Mouse (Mus musculus) embryonic fibroblast, embryonic 13.5 days (primary cell): ENCODE data around the gene Rexo4. TPM values are rescaled to one million over a fixed set of nuclear protein-coding genes. Genes with fewer than 3 reads are reported as not detected.

ENCODE experiments used
- H3K27ac ChIP-seq: 2 replicates; pipeline ENCODE4 v1.5.1; 2012; ENCODE audit warnings: low read length, control low read depth, inconsistent platforms; ENCODE audit not compliant: insufficient read depth
- H3K4me1 ChIP-seq: 2 replicates; pipeline ENCODE4 v1.6.1; 2011; ENCODE audit warnings: low read length; ENCODE audit not compliant: control insufficient read depth, insufficient read depth
- H3K4me3 ChIP-seq: 2 replicates; pipeline ENCODE4 v1.5.1; 2011; ENCODE audit warnings: mild to moderate bottlenecking, control low read depth, low read length; ENCODE audit not compliant: insufficient read depth
- CTCF ChIP-seq: IDR thresholded peaks from 2 replicates; pipeline ENCODE4 v1.5.1; 2011; ENCODE audit warnings: mild to moderate bottlenecking, control low read depth, low read length, moderate library complexity, borderline replicate concordance; ENCODE audit not compliant: insufficient read depth
- POLR2A ChIP-seq: IDR thresholded peaks from 2 replicates; pipeline ENCODE4 v1.6.1; 2011; ENCODE audit warnings: low read depth, mild to moderate bottlenecking, control low read depth, low read length, moderate library complexity
- polyA plus RNA-seq: library from polyadenylated mRNA; stranded (reverse); fragments of >200 nt; gene quantifications from 2 replicates; pipeline ENCODE4 v1.2.4, GENCODE M21; 2011; ENCODE audit warnings: low read depth; ENCODE audit not compliant: missing spikeins, insufficient read length

Gene Rexo4
- polyA plus RNA-seq, 1 experiment = 48.8 TPM

DNA sequence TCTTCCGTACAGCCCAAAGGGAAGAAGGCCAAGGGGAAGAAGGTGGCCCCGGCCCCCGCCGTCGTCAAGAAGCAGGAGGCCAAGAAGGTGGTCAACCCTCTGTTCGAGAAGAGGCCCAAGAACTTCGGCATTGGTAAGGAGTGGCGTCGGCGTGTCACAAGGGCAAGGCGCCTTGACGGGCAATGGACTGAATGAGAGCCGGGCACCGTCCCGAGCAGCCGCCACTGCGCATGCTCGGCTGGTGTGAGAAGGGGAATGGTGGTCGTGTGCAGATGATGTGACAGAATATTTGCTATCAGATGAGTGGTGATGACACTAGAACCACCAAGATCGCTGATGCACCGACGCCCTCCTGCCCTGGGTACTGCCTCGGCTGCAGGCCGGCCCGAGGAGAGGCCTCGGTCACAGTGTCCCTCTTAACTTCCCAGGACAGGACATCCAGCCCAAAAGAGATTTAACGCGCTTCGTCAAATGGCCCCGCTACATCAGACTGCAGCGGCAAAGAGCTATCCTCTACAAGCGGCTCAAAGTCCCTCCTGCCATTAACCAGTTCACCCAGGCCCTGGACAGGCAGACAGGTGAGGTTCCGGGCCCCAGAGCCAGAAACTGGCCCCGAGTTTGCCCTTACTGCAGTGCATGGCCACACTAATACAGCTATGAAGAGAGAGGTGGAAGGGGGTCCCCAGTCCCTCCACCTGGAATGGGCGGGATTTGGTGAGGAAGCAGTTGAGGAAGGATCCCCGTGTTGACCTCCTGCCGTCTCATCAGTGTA is 53.0 kb downstream of the Rexo4 start:
- TF ChIP-seq CTCF = no peak
- peak; percentile 39; the same call in 1 of the 2 replicates for TF ChIP-seq POLR2A
- Histone ChIP-seq H3K4me1 (peaks cover 2% of the 10 kb centered on the region), H3K4me3 (peak overlapping the region; percentile 75), H3K27ac (peak overlapping the region; percentile 75)

DNA sequence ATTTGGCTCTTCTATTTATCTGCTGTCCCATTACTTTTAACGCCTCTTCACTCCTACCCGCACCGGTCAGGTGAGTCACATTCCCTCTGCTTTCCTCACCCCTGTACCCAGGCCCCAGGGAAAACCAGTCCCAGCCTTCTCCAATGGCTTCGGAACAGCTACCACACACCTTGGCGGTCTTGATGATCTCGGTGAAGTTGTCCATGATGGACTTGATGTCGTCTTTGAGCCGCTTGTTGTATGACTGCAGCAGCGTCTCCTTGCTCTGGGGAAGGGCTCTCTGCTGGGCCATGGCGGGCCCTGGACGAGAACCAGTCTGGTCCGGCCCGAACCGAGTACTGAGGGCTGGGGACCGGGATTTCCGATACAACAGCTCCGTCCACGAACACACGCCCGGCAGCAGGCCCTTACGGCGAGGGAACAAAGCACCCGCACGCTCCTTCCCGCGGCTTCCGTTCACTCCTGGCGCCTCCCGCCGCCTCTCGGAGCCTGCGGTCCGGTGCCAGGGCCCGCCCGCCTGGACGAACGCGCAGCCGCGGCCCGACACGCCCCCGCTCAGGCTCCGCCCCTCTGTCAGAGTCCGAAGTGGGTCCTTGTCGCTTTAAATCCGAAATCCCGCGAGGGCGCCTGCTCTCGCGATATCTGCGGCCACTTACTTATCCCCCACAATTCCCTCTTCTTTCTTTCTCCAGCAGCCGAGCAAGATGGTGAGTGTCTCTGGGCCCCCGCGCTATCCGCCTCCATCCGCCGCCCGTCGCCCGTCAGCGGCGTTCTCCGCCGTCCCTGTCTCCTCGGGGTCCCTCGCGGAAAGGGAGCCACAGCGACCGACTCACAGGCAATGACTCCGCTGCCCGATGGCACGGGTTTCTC is 53.8 kb downstream of the Rexo4 start, which contains the start of the genes Med22 and Rpl7a:
Gene Med22, minus strand, starts transcription at position 554 of the 870 bp plus-strand sequence.
Gene Rpl7a, plus strand, starts transcription at position 641 of the 870 bp plus-strand sequence.
- peak within 1 kb of the TSS; percentile 75 for H3K27ac ChIP-seq
- TF ChIP-seq POLR2A (peak; percentile 82), CTCF (no peak)
- H3K4me3 ChIP-seq = peak within 1 kb of the TSS; percentile 87
- peaks cover 2% of the 10 kb centered on the region for H3K4me1 ChIP-seq

DNA sequence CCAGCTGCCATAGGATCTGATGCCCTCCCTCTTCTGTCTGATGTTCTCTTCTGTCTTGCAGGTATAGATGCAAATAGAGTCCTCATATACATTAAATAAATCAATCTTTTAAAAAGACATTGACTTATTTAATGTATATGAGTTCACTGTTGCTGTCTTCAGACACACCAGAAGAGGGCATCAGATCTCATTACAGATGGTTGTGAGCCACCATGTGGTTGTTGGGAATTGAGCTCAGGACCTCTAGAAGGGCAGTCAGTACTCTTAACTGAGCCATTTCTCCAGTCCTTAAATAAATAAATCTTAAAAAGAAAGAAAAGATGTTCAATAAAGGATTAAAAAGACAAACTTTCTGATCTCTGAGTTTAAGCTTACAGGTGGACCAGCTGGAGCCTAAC is 54.8 kb downstream of the Rexo4 start:
- Histone ChIP-seq H3K4me1 (peaks cover 2% of the 10 kb centered on the region), H3K4me3 (peak overlapping the region; percentile 87), H3K27ac (peak overlapping the region; percentile 28; the same call in 1 of the 2 replicates)
- no peak for TF ChIP-seq POLR2A
- TF ChIP-seq CTCF = no peak

DNA sequence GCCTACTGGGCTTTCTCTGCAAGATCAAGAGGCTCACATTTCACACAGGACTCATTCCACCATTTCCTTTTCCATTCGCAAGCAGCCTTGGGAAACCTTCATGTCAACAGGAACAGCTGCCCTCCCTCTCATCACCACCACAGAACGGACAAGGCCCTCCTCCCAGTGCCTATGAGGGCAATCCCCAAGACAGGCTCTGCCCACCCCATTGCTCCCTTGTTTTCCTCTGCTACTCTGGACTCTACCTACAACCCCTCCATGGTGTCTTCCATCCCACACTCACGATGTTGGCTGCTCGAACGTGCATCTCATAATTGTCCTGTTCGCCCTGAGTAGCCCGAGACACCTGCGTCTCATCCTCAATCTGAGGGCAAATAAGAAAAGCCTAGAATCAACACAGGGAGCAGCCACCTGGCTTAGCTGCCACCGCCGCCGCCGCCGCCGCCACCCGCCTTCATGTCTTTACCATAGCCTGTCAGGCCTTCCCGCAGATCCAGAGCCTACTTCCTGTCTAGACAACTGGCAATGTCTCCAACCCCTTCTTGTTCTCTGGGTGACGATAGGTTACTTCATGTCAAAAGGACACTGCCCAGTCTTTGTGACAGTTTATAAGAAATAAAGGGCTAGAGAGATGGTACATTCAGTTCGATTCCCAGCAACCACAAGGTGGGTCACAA is 55.3 kb downstream of the Rexo4 start:
- Histone ChIP-seq H3K4me1 (peaks cover 2% of the 10 kb centered on the region), H3K4me3 (peak overlapping the region; percentile 87), H3K27ac (no peak overlapping the region)
- TF ChIP-seq POLR2A (no peak), CTCF (no peak)

DNA sequence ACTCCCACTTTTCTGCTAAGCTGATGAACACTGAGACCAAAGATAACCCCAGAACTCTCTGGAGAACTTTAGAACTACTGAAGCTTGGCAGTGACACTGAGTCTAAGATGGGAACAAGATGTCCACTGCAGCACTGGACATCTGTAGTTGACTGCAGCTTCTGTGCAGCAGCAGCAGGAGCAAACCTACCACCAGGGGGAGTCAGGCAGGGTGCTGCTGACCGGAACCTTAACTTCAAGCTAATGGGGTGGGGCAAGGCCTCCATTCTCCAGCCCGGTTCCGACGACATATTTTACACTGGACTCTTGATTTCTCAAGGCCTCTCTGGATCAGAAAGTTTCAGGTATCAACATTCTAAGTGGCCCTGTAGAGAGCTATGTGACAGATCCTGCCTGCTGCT is 57.1 kb downstream of the Rexo4 start:
- Histone ChIP-seq H3K4me1 (peaks cover 6% of the 10 kb centered on the region; the same call in 1 of the 2 replicates), H3K27ac (no peak overlapping the region), H3K4me3 (no peak overlapping the region)
- TF ChIP-seq POLR2A (no peak), CTCF (peak; percentile 90)

DNA sequence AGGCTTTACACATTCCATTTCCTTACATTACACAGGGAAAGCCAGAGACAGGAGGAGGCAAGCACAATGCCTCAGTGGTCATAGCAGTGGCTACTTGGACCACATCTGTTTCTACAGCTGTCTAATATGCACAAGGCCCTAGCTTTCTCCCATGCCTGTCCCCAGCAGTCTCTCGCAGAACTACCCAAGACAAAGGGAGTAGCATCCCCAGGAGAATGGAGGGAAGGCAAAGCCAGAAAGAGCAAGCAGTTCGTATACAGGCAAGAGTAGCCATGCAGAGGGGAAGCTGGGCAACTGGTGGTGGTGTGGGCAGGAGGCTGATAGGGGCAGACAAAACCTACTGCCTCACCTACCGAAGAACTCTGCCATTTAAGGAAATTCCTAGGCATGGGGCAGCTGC is 57.8 kb downstream of the Rexo4 start:
- H3K4me1 ChIP-seq = peaks cover 6% of the 10 kb centered on the region; the same call in 1 of the 2 replicates
- no peak overlapping the region for H3K27ac ChIP-seq
- TF ChIP-seq POLR2A (no peak), CTCF (no peak)
- H3K4me3 ChIP-seq = no peak overlapping the region

DNA sequence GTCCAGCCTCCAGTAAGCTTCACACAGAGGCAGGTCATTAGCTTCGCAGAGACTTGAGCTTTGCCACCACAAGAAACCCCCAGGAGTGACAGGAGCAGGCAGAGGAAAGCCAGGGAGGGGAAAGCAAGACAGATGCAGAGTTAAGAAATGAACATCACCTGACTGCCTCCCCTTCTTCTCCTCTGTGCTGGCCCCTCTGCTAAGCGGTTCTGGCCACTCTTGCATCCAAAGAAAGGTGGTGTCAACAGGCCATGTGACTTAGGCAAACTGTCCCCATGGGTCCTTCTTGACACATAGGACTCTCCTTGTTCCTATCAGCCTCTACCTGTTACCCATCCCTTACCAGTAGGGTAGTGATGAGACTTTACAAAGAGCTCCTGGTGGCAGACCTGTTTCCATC is 58.2 kb downstream of the Rexo4 start:
- H3K4me3 ChIP-seq = no peak overlapping the region
- TF ChIP-seq CTCF = no peak
- H3K4me1 ChIP-seq = peaks cover 9% of the 10 kb centered on the region; the same call in 1 of the 2 replicates
- no peak overlapping the region for H3K27ac ChIP-seq

Other genes starting within 250 kb of the Rexo4 start
- gene Abo, start 99.4 kb downstream of the Rexo4 start, polyA plus RNA-seq = not detected in 2 replicates
- gene Surf6, start 61.5 kb downstream of the Rexo4 start, polyA plus RNA-seq = 21.4 and 23.3 TPM in 2 replicates
- gene Med22, start 53.7 kb downstream of the Rexo4 start, polyA plus RNA-seq = 25.6 and 26.8 TPM in 2 replicates
- gene Rpl7a, start 53.6 kb downstream of the Rexo4 start, polyA plus RNA-seq = 448 and 480 TPM in 2 replicates
- 29.3 and 33.6 TPM in 2 replicates for gene Surf2, start 48.0 kb downstream of the Rexo4 start, polyA plus RNA-seq
- 38.8 and 47.8 TPM in 2 replicates for gene Surf1, start 47.9 kb downstream of the Rexo4 start, polyA plus RNA-seq
- gene Surf4, start 30.5 kb downstream of the Rexo4 start, polyA plus RNA-seq = 325 and 358 TPM in 2 replicates
- gene Stkld1, start 30.3 kb downstream of the Rexo4 start, polyA plus RNA-seq = not detected in 2 replicates
- not detected in 2 replicates for gene Adamts13, start 9.0 kb upstream of the Rexo4 start, polyA plus RNA-seq
- gene Cacfd1, start 45.5 kb upstream of the Rexo4 start, polyA plus RNA-seq = 34.8 and 35.5 TPM in 2 replicates
- gene Slc2a6, start 63.6 kb upstream of the Rexo4 start, polyA plus RNA-seq = 2.4 and 6.0 TPM in 2 replicates
- gene Mymk, start 107.8 kb upstream of the Rexo4 start, polyA plus RNA-seq = not detected in 2 replicates
- gene Adamtsl2, start 115.0 kb upstream of the Rexo4 start, polyA plus RNA-seq = 0.17 and 0.95 TPM in 2 replicates
- gene Fam163b, start 178.1 kb upstream of the Rexo4 start, polyA plus RNA-seq = not detected in 2 replicates
- not detected in 2 replicates for gene Dbh, start 200.8 kb upstream of the Rexo4 start, polyA plus RNA-seq